Mouse (Mus musculus): ENCODE results near the gene Ccm2. TPM values are rescaled to one million over a fixed set of nuclear protein-coding genes. Genes with fewer than 3 reads are reported as not detected.
A peak's percentile ranks its signal among the peaks of the same experiment; 100 is the strongest.

Gene Ccm2
- polyA plus RNA-seq, 1 experiment = 24.8 TPM

GRCm38 (mm10) chr11:6615250-6616205, 68.8 kb downstream of the Ccm2 start:
- H3K4me1 ChIP-seq = peaks cover 47% of the 10 kb centered on the region
- no peaks in the 10 kb centered on the region for H3K9me3 ChIP-seq
- TF ChIP-seq FLI1 (IDR thresholded peaks at IDR 0.05; ENCODE audit: low read length) (no peak), GATA1 (IDR thresholded peaks at IDR 0.05; ENCODE audit: borderline replicate concordance, low read length) (no peak)
- no peaks in the 10 kb centered on the region for H3K27me3 ChIP-seq (replicated peaks)
- peaks cover 95% of the 10 kb centered on the region for H3K36me3 ChIP-seq (replicated peaks; ENCODE audit: low read length)
- H3K4me3 ChIP-seq (replicated peaks) = no peak overlapping the region

DNA sequence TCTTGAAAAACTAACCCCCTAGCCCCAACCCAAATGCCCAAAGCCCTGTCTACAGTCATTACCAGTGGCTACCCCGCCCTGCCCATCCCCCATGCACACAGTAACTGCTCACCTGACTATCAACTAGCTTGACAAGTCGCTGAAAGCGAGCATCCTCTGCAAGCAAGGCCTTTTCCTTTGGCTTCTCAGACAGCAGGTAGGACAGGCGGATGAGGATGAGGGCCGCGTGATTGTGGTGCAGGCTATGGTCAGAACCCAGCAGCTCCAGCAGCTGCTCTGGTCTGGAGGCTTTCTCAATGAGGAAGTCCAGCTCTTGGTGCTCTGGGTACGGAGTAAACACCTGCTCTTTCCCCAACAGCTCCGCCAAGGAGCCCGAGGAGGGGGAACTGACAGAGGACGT, 77.0 kb downstream of the Ccm2 start:
- H3K4me3 ChIP-seq (replicated peaks) = peak overlapping the region; percentile 91
- TF ChIP-seq GATA1 (IDR thresholded peaks at IDR 0.05; ENCODE audit: borderline replicate concordance, low read length) = no peak
- TF ChIP-seq FLI1 (IDR thresholded peaks at IDR 0.05; ENCODE audit: low read length) = no peak
- H3K36me3 ChIP-seq (replicated peaks; ENCODE audit: low read length) = peaks cover 55% of the 10 kb centered on the region
- H3K9me3 ChIP-seq = no peaks in the 10 kb centered on the region
- H3K4me1 ChIP-seq = peaks cover 72% of the 10 kb centered on the region
- H3K27me3 ChIP-seq (replicated peaks) = no peaks in the 10 kb centered on the region

GRCm38 (mm10) chr11:6624619-6625382, 78.1 kb downstream of the Ccm2 start:
- Histone ChIP-seq H3K27me3 (replicated peaks) (no peaks in the 10 kb centered on the region), H3K36me3 (replicated peaks; ENCODE audit: low read length) (peaks cover 45% of the 10 kb centered on the region), H3K9me3 (no peaks in the 10 kb centered on the region), H3K4me1 (peaks cover 74% of the 10 kb centered on the region), H3K4me3 (replicated peaks) (peak overlapping the region; percentile 91)
- no peak for TF ChIP-seq FLI1 (IDR thresholded peaks at IDR 0.05; ENCODE audit: low read length)
- no peak for TF ChIP-seq GATA1 (IDR thresholded peaks at IDR 0.05; ENCODE audit: borderline replicate concordance, low read length)

GRCm38 (mm10) chr11:6625478-6626387, 79.0 kb downstream of the Ccm2 start, which contains the start of gene Tbrg4:
Tbrg4 (minus strand) TSS chr11:6626067.
- Histone ChIP-seq H3K9me3 (no peaks in the 10 kb centered on the region), H3K4me1 (peaks cover 67% of the 10 kb centered on the region), H3K27me3 (replicated peaks) (no peaks in the 10 kb centered on the region), H3K36me3 (replicated peaks; ENCODE audit: low read length) (peaks cover 35% of the 10 kb centered on the region), H3K4me3 (replicated peaks) (peak within 1 kb of the TSS; percentile 99)
- TF ChIP-seq GATA1 (IDR thresholded peaks at IDR 0.05; ENCODE audit: borderline replicate concordance, low read length) (no peak), FLI1 (IDR thresholded peaks at IDR 0.05; ENCODE audit: low read length) (peak; percentile 84)

DNA sequence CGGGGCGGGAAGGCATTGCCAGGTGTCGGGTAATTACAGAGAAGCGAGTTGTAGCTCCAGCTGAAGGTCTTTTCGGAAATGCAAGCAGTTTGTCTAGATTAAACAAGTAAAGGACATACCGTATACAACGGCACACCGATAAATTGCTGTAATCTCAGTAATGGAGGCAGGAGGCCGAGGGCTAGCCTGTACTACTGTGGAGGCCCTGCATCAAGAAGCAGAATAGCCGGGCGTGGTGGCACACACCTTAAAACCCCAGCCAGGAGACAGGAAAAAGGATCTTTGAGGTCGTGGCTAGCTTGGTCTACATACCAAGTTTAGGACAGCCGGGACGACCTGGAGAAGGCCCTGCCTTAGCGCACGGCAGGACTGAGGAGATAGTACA, 79.7 kb downstream of the Ccm2 start:
- Histone ChIP-seq H3K36me3 (replicated peaks; ENCODE audit: low read length) (peaks cover 31% of the 10 kb centered on the region), H3K4me1 (peaks cover 63% of the 10 kb centered on the region), H3K4me3 (replicated peaks) (peak overlapping the region; percentile 99), H3K9me3 (peaks cover 3% of the 10 kb centered on the region), H3K27me3 (replicated peaks) (no peaks in the 10 kb centered on the region)
- TF ChIP-seq GATA1 (IDR thresholded peaks at IDR 0.05; ENCODE audit: borderline replicate concordance, low read length) = no peak
- TF ChIP-seq FLI1 (IDR thresholded peaks at IDR 0.05; ENCODE audit: low read length) = no peak

GRCm38 (mm10) chr11:6627731-6628130, 81.0 kb downstream of the Ccm2 start:
- Histone ChIP-seq H3K9me3 (peaks cover 14% of the 10 kb centered on the region), H3K27me3 (replicated peaks) (no peaks in the 10 kb centered on the region), H3K4me1 (peaks cover 57% of the 10 kb centered on the region), H3K36me3 (replicated peaks; ENCODE audit: low read length) (peaks cover 22% of the 10 kb centered on the region), H3K4me3 (replicated peaks) (peak overlapping the region; percentile 31)
- no peak for TF ChIP-seq FLI1 (IDR thresholded peaks at IDR 0.05; ENCODE audit: low read length)
- no peak for TF ChIP-seq GATA1 (IDR thresholded peaks at IDR 0.05; ENCODE audit: borderline replicate concordance, low read length)

GRCm38 (mm10) chr11:6628568-6628967, 81.9 kb downstream of the Ccm2 start:
- Histone ChIP-seq H3K9me3 (peaks cover 14% of the 10 kb centered on the region), H3K4me1 (peaks cover 49% of the 10 kb centered on the region), H3K4me3 (replicated peaks) (peak overlapping the region; percentile 24), H3K36me3 (replicated peaks; ENCODE audit: low read length) (peaks cover 13% of the 10 kb centered on the region), H3K27me3 (replicated peaks) (no peaks in the 10 kb centered on the region)
- TF ChIP-seq GATA1 (IDR thresholded peaks at IDR 0.05; ENCODE audit: borderline replicate concordance, low read length) (no peak), FLI1 (IDR thresholded peaks at IDR 0.05; ENCODE audit: low read length) (no peak)

DNA sequence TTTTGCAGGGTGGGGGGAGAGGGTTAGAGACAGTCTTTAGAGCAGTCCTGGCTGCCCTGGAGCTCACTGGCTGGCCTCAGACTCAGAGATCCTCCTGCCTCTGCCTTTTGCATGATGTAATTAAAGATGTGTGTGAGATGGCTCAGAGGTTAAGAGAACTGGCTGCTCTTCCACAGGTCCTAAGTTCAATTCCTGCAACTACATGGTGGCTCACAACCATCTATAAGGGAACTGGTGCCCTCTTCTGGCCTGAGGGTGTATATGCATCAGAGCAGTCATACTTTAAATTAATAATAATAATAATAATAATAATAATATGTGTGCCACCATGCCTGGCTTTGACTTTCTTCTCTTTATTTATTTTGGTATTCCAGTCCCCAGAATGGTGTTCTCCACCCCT, 83.0 kb downstream of the Ccm2 start:
- TF ChIP-seq GATA1 (IDR thresholded peaks at IDR 0.05; ENCODE audit: borderline replicate concordance, low read length) (no peak), FLI1 (IDR thresholded peaks at IDR 0.05; ENCODE audit: low read length) (no peak)
- Histone ChIP-seq H3K27me3 (replicated peaks) (peaks cover 4% of the 10 kb centered on the region), H3K9me3 (peaks cover 14% of the 10 kb centered on the region), H3K4me1 (peaks cover 38% of the 10 kb centered on the region), H3K36me3 (replicated peaks; ENCODE audit: low read length) (peaks cover 5% of the 10 kb centered on the region), H3K4me3 (replicated peaks) (no peak overlapping the region)

DNA sequence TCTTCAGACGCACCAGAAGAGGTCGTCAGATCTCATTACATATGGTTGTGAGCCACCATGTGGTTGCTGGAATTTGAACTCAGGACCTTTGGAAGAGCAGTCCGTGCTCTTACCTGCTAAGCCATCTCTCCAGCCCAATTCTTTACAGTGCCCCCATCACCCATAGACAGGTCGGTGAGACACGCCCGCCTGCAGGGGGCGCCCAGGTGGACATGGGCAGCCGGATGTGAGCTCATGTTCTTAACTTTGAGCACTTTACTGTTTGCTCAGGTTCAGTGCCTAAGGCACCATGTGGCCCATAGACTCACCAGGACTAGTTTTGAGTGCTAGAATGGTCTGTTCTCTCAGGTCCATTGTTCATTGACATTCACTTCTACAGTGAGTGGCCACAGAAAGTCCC, 89.5 kb downstream of the Ccm2 start:
- Histone ChIP-seq H3K27me3 (replicated peaks) (peaks cover 11% of the 10 kb centered on the region), H3K9me3 (peaks cover 14% of the 10 kb centered on the region), H3K36me3 (replicated peaks; ENCODE audit: low read length) (peaks cover 5% of the 10 kb centered on the region), H3K4me1 (peaks cover 6% of the 10 kb centered on the region), H3K4me3 (replicated peaks) (no peak overlapping the region)
- TF ChIP-seq GATA1 (IDR thresholded peaks at IDR 0.05; ENCODE audit: borderline replicate concordance, low read length) (no peak), FLI1 (IDR thresholded peaks at IDR 0.05; ENCODE audit: low read length) (no peak)
